Mouse (Mus musculus) splenic B cell, adult 2 months (primary cell): ENCODE data around the gene Gm11563.
"Not testable (repeated sequence)": the region's sequence is repeated elsewhere in the genome, so short reads cannot be mapped to it uniquely, and the experiment has no call there.

ENCODE experiments used
- DNase-seq: peaks from one replicate; pipeline ENCODE4 v3.0.0-alpha.2; 2011; ENCODE audit warnings: low read depth, low spot score
- H3K27me3 ChIP-seq: 2 replicates; pipeline ENCODE4 v1.6.1; 2012; ENCODE audit warnings: mild to moderate bottlenecking, low read length, moderate library complexity, mixed read lengths; ENCODE audit not compliant: control insufficient read depth, poor library complexity, insufficient read depth, severe bottlenecking
- H3K36me3 ChIP-seq: 2 replicates; pipeline ENCODE4 v1.6.1; 2012; ENCODE audit warnings: mild to moderate bottlenecking, low read length, moderate library complexity, mixed read lengths; ENCODE audit not compliant: control insufficient read depth, poor library complexity, insufficient read depth, severe bottlenecking

Gm11563 gene

DNA sequence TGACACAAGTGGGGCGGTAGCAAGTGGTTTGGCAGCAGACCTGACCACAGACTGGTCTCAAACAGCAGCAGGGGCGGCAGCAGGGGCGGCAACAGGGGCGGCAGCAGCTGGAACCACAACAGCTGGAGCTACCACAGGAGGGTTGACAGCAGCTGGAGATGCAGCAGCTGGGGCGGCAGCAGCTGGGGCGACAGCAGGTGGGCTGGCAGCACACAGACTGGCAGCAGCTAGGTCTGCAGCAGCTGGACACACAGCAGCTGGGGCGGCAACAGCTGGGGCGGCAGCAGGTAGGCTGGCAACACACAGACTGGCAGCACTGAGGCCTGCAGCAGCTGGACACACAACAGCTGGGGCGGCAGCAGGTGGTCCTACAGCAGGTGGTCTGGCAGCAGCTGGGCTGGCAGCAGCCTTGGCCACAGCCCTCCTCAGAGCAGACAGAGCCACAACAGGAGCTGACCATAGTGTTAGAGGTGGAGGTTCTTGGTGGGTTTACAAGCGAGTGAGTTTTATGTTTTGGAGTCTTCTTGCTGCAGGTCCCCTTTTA is at the start of gene Gm11563:
Gene Gm11563, minus strand, starts transcription at position 494 of the 544 bp plus-strand sequence.
- not testable (repeated sequence) for DNase-seq, H3K36me3 ChIP-seq, H3K27me3 ChIP-seq

DNA sequence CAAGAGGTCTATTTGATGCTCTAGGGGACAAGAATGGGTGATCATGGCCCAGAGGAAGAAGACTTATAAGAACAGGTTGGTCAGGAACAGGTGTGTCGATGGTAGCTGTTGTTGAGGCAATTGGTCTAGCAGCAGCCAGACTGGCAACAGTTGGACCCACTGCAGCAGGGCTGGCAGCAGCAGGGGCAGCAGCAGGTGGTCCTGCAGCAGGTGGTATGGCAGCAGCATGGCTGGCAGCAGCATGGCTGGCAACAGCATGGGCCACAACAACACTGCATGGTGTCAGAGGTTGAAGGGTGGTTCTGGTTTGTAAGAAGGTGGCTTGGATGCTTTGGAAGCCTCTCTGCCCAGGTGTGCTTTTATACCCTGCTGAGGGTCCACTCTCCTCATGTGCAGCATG is 31.7 kb upstream of the Gm11563 start, which contains the start of gene Gm14190:
Gene Gm14190, minus strand, starts transcription at position 278 of the 400 bp plus-strand sequence.
- Histone ChIP-seq H3K36me3 (no peaks in the 10 kb centered on the region), H3K27me3 (no peaks in the 10 kb centered on the region)
- DNase-seq = no peak

DNA sequence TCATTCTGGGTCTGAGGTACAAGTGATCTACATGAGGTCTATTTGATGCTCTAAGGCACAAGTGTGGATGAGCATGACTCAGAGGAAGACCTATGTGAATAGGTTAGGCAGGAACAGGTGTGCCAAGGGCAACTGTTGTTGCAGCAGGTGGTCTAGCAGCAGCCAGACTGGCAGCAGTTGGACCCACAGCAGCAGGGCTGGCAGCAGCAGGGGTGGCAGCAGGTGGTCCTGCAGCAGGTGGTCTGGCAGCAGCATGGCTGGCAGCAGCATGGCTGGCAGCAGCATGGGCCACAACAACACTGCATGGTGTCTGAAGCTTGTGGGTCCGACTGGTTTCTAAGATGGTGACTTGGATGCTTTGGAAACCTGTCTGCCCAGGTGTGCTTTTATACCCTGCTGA is 26.5 kb upstream of the Gm11563 start:
- not testable (repeated sequence) for DNase-seq, H3K27me3 ChIP-seq, H3K36me3 ChIP-seq

DNA sequence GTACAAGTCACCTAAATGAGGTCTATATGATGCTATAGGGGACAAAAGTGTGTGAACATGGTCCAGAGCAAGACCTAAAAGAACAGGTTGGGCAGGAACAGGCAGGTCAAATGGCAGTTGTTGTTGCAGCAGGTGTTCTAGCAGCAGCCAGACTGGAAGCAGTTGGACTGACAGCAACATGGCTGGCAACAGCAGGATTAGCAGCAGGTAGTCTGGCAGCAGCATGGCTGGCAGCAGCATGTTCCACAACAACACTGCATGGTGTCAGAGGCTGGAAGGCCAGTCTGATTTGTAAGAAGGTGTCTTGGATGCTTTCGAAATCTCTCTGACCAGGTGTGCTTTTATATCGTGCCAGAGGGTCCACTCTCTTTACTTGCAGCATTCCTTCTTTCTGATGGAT is 24.7 kb upstream of the Gm11563 start:
- no peaks in the 10 kb centered on the region for H3K36me3 ChIP-seq
- no peaks in the 10 kb centered on the region for H3K27me3 ChIP-seq
- DNase-seq = no peak

DNA sequence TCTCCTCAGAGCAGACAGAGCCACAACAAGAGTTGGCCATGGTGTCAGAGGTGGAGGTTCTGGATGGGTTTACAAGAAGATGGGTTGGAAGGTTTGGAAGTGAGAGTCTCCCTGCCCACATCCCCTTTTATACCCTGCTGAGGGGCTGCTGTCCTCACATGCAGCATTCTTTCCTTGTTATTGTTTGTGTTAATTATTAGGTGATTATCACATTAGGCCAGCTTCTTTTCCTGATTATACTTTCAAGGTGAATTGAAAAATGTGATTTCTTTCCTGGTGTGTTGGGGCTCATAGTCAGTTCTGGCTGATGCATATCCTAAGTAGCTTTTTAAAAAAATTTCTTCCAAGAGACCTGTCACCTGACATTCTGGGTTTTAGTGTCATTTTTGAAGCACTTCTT is 7.1 kb upstream of the Gm11563 start, which contains the start of gene Krtap4-6:
Gene Krtap4-6, minus strand, starts transcription at position 101 of the 400 bp plus-strand sequence.
- DNase-seq = no peak
- no peaks in the 10 kb centered on the region for H3K36me3 ChIP-seq

DNA sequence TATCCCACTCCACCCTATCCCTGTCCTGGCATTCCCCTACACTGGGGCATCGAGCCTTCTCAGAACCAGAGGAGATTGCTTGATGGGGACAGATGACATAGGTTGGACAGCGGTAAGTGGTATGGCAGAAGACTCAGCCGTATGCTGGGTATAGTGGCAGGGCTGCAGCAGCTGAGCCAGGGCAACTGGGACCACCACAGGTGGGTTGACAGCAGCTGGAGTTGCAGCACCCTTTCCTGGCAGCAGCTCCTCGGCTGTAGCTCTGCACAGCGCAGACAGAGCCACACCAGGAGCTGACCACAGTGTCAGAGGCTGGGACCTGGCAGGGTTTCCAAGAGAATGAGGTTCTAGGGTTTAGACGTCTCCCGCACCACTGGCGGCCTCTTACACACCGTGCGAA is 4.0 kb upstream of the Gm11563 start:
- Histone ChIP-seq H3K36me3 (no peaks in the 10 kb centered on the region), H3K27me3 (no peaks in the 10 kb centered on the region)
- DNase-seq = no peak

More for the DNA sequence above, 7.1 kb upstream of the Gm11563 start, which contains the start of gene Krtap4-6:
- no peaks in the 10 kb centered on the region for H3K27me3 ChIP-seq

DNA sequence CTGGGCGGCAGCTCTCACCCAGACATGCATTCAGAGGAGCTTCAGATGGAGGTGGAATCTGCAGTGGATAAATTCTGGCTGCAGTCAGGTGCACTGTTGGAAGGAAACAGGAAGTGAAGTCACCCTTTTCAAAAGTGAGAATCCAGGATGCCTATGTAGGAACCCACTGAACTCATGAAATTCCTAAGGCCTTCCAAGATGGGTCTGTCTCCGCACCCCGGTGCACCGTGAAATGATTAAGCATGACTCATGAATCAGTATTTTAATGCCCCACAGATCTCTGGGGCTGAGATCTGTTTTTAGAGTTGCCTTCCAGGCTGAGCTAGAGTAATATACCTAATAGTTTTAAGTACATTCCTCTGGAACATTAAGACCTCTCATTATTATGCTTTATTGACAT is 496 bp upstream of the Gm11563 start:
- no peaks in the 10 kb centered on the region for H3K36me3 ChIP-seq
- no peak for DNase-seq
- no peaks in the 10 kb centered on the region for H3K27me3 ChIP-seq

DNA sequence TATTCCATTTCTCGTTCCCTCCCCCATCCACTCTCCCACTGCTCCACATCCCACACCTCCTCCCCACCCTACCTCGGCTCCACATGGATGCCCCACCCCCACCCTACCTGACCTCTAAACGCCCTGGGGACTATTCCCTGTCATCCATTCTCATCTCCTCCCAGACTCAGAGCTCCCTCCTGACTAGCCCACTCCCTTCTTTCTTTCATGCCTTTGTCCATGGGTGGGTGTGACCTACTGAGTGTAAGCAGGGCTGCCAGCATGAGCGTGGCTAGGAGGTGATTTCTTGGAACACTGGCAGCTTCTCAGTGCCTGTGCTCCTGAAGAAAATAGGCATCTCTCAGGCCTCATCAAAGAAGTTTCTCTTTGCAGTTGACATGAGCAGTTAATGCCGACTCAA is 1.7 kb downstream of the Gm11563 start:
- no peaks in the 10 kb centered on the region for H3K36me3 ChIP-seq
- no peaks in the 10 kb centered on the region for H3K27me3 ChIP-seq
- DNase-seq = no peak

DNA sequence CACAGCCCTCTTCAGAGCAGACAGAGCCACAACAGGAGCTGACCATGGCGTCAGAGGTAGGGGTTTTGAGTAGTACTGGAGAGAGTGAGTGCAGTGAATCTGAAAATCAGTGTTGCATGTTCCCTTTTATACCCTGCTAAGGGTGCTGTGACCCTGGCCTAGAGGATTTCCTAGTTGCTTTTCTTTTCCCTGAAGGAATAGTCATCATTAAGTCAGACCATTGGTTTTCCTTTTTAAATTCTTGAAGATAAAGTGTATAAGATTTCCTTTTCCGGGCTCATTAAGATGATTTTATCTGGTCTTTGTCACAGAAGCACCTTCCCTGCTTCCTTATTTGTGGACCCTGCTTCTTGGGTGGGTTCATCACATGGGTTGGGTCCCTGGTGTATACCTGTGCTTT is 8.6 kb downstream of the Gm11563 start, which contains the start of gene Gm11555:
Gene Gm11555, minus strand, starts transcription at position 101 of the 400 bp plus-strand sequence.
- DNase-seq = no peak
- H3K27me3 ChIP-seq = no peaks in the 10 kb centered on the region
- H3K36me3 ChIP-seq = no peaks in the 10 kb centered on the region

DNA sequence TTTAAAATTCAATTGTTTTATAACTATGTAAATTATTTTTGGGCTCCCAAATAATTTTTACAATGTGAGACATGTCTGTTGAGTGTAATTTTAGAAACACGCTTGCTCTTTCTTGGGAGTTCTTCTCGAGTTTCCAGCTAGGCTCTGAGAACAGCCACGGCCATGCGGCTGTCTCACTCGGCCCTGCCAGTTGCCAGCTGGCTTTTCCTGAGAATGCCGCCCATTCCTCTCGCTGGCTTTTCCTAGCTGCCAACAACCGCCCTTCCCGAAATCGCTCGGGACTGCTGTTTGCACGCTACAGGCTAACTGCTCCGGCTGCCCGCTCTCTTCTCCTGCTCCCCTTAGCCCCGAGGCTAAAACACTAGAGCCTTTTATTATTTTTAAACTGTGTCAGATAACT is 12.3 kb downstream of the Gm11563 start:
- no peak for DNase-seq
- H3K27me3 ChIP-seq = no peaks in the 10 kb centered on the region
- no peaks in the 10 kb centered on the region for H3K36me3 ChIP-seq

DNA sequence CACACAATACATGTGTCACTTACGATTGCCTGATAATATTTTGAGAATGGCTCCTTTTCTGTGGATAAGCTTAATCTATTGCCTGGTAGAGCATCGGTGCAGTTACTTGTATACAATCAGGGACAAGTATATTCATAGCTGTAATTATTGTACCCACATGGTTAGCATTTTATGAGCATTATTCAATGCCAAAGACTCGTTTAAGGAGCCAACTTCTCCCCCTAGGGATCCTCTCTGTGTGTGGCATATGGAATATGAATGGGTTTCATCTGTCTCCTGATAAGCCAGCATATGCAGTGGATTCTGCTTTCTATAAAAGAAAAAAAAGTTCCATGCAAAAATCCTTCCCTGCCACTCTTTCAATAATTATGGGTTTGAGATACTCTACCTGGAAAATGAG is 14.4 kb downstream of the Gm11563 start:
- no peak for DNase-seq
- H3K27me3 ChIP-seq = no peaks in the 10 kb centered on the region
- no peaks in the 10 kb centered on the region for H3K36me3 ChIP-seq

DNA sequence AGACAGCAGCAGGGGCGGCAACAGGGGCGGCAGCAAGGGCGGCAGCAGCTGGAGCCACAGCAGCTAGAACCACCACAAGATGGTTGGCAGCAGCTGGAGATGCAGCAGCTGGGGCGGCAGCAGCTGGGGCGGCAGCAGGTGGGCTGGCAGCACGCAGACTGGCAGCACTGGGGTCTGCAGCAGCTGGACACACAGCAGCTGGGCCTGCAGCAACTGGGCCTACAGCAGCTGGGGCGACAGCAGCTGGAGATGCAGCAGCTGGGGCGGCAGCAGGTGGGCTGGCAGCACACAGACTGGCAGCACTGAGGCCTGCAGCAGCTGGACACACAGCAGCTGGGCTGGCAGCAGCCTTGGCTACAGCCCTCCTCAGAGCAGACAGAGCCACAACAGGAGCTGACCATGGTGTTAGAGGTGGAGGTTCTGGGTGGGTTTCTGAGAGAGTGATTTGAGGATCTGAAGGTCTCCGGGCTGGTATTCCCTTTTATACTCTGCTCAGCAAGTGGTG is 15.1 kb downstream of the Gm11563 start, which contains the start of gene Krtap4-7:
Gene Krtap4-7, minus strand, starts transcription at position 455 of the 505 bp plus-strand sequence.
- not testable (repeated sequence) for H3K27me3 ChIP-seq, H3K36me3 ChIP-seq

DNA sequence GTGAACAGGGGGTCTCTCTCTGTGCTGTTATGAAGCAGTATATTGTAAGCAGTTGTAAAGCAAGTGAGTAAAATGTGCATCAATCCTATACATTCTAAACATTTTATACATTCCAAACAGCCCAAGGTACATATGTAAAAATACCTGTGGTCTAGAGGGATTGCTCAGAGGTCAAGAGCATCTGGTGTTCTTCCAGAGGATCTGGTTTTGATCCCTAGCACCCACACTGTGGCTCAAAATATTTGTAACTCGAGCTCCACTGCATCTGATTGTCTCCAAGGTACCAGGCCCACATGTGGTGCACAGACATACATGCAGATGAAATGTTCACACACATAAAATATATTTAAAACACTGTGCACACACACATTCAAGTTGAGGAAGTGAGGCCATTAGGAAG is 17.8 kb downstream of the Gm11563 start:
- no peaks in the 10 kb centered on the region for H3K36me3 ChIP-seq
- DNase-seq = no peak
- no peaks in the 10 kb centered on the region for H3K27me3 ChIP-seq

More for the DNA sequence above, 15.1 kb downstream of the Gm11563 start, which contains the start of gene Krtap4-7:
- not testable (repeated sequence) for DNase-seq

DNA sequence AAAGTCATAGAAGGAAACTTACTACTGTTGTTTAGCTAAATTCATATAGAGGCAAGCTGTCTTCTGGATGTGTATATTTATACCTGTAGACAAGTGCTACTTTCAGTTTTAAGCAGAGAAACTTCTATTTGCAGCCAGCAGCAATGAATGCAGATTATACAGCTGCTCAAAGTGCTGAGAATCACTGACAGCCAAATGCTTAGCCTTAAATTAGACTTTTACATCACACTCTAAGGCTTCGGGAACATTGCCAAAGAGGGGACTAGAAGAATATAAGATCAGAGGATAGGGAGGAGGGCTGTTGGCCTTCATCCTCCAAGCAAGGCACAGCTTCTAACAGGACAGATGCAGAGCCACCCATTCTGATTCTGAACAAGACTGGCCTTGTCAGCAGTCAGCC is 21.7 kb downstream of the Gm11563 start:
- DNase-seq = no peak
- Histone ChIP-seq H3K27me3 (no peaks in the 10 kb centered on the region), H3K36me3 (no peaks in the 10 kb centered on the region)

DNA sequence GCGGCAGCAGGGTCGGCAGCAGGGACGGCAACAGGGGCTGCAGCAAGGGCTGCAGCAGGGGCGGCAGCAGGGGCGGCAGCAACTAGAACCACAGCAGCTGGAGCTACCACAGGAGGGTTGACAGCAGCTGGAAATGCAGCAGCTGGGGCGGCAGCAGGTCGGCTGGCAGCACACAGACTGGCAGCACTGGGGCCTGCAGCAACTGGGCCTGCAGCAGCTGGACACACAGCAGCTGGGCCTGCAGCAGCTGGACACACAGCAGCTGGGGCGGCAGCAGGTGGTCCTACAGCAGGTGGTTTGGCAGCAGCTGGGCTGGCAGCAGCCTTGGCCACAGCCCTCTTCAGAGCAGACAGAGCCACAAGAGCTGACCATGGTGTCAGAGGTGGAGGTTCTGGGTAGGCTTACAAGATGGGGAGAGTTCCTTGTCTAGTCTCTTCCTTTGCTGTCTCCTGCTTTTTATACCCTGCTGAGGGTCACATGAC is 24.1 kb downstream of the Gm11563 start, which contains the start of gene Krtap4-2:
Gene Krtap4-2, minus strand, starts transcription at position 432 of the 482 bp plus-strand sequence.
- no peaks in the 10 kb centered on the region for H3K36me3 ChIP-seq
- H3K27me3 ChIP-seq = no peaks in the 10 kb centered on the region
- DNase-seq = no peak
